Mouse (Mus musculus) mammary gland, adult 2 months (tissue): ENCODE results near the gene Olfr319. TPM values are rescaled to one million over a fixed set of nuclear protein-coding genes. Genes with fewer than 3 reads are reported as not detected.

Experiments used
- polyA plus RNA-seq: library from polyadenylated mRNA; depleted of rRNA; stranded (reverse); fragments of >200 nt; gene quantifications from 2 replicates; pipeline ENCODE4 v1.2.3, GENCODE M21; 2012; ENCODE audit warnings: low replicate concordance; rRNA removed

Olfr319 gene
- polyA plus RNA-seq = not detected in 2 replicates

GRCm38 (mm10) chr11:58698862-58699261 lies at the start of gene Olfr319:
Gene Olfr319, plus strand, starts transcription at chr11:58699162.

GRCm38 (mm10) chr11:58658596-58658995 lies 40.4 kb upstream of the Olfr319 start, which contains the start of gene Olfr322:
Gene Olfr322, plus strand, starts transcription at chr11:58658782.

GRCm38 (mm10) chr11:58680799-58681198 lies 18.2 kb upstream of the Olfr319 start, which contains the start of gene Olfr320:
Gene Olfr320, plus strand, starts transcription at chr11:58681099.

GRCm38 (mm10) chr11:58723914-58724313 lies 25.0 kb downstream of the Olfr319 start, which contains the start of gene Olfr318:
Gene Olfr318, minus strand, starts transcription at chr11:58724014.

DNA sequence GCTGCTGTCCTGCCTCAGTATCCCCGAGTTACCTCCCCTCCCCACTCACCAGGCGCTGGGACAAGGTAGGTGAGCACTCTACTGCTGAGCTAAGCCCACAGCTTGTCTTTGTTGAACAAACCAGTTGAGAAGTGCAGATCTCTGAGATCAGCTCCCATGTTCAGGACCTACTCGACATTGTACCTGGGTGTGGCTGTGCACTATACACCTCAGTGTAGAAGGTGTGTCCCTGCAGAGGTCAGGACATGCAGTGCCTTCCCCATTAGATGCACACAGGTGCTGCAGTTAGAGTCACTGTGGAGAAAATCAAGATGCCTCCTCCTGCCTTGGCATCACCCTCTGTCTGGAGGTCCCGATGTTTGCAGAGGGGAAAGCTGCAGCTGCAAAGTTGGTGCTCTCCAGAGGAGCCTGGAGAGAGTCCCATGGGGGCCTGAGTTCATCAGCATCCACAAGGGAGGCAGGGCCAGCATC lies 39.9 kb downstream of the Olfr319 start, which contains the start of gene Olfr317:
TSS of gene Olfr317 (minus strand) at position 421 of the 471 bp plus-strand sequence.

GRCm38 (mm10) chr11:58752434-58752833 lies 53.5 kb downstream of the Olfr319 start, which contains the start of gene Olfr316:
Gene Olfr316, plus strand, starts transcription at chr11:58752734.

Other genes with a start within 250 kb of the Olfr319 start
- gene Lypd9, start 246.2 kb upstream of the Olfr319 start, polyA plus RNA-seq = not detected in 2 replicates
- not detected in 2 replicates for gene Olfr30, start 236.9 kb upstream of the Olfr319 start, polyA plus RNA-seq
- gene Olfr332, start 206.6 kb upstream of the Olfr319 start, polyA plus RNA-seq = not detected in 2 replicates
- not detected in 2 replicates for gene Olfr331, start 196.6 kb upstream of the Olfr319 start, polyA plus RNA-seq
- gene Olfr330, start 164.3 kb upstream of the Olfr319 start, polyA plus RNA-seq = 0.12 TPM in 1 of 2 replicates, not detected in the other
- gene Olfr329-ps, start 152.7 kb upstream of the Olfr319 start, polyA plus RNA-seq = 0.11 TPM in 1 of 2 replicates, not detected in the other
- gene Olfr328, start 143.5 kb upstream of the Olfr319 start, polyA plus RNA-seq = 0.04 TPM in 1 of 2 replicates, not detected in the other
- gene Olfr224, start 128.6 kb upstream of the Olfr319 start, polyA plus RNA-seq = 0.13 TPM in 1 of 2 replicates, not detected in the other
- gene Olfr325, start 121.4 kb upstream of the Olfr319 start, polyA plus RNA-seq = not detected in 2 replicates
- gene Olfr324, start 104.0 kb upstream of the Olfr319 start, polyA plus RNA-seq = not detected in 2 replicates
- 0.82 and 1.9 TPM in 2 replicates for gene 2210407C18Rik, start 83.1 kb upstream of the Olfr319 start, polyA plus RNA-seq
- 0.92 TPM in 1 of 2 replicates, not detected in the other for gene Olfr323, start 68.7 kb upstream of the Olfr319 start, polyA plus RNA-seq
- gene Trim58, start 58.7 kb upstream of the Olfr319 start, polyA plus RNA-seq = 0.11 TPM in 1 of 2 replicates, not detected in the other
- gene Olfr322, start 40.4 kb upstream of the Olfr319 start, polyA plus RNA-seq = not detected in 2 replicates
- not detected in 2 replicates for gene Olfr320, start 18.1 kb upstream of the Olfr319 start, polyA plus RNA-seq
- gene Olfr318, start 24.9 kb downstream of the Olfr319 start, polyA plus RNA-seq = not detected in 2 replicates
- not detected in 2 replicates for gene Olfr317, start 40.0 kb downstream of the Olfr319 start, polyA plus RNA-seq
- not detected in 2 replicates for gene Olfr316, start 53.6 kb downstream of the Olfr319 start, polyA plus RNA-seq
- gene Olfr315, start 74.0 kb downstream of the Olfr319 start, polyA plus RNA-seq = not detected in 2 replicates
- not detected in 2 replicates for gene Olfr314, start 83.8 kb downstream of the Olfr319 start, polyA plus RNA-seq
- 0.62 TPM in 1 of 2 replicates, not detected in the other for gene Fam183b, start 102.8 kb downstream of the Olfr319 start, polyA plus RNA-seq
- not detected in 2 replicates for gene Olfr313, start 115.8 kb downstream of the Olfr319 start, polyA plus RNA-seq
- gene Olfr312, start 130.1 kb downstream of the Olfr319 start, polyA plus RNA-seq = not detected in 2 replicates
- gene Olfr311, start 140.1 kb downstream of the Olfr319 start, polyA plus RNA-seq = not detected in 2 replicates
- gene Gm12258, start 148.0 kb downstream of the Olfr319 start, polyA plus RNA-seq = 2.2 and 4.6 TPM in 2 replicates
- gene 2810021J22Rik, start 168.1 kb downstream of the Olfr319 start, polyA plus RNA-seq = 2.4 and 5.2 TPM in 2 replicates
- 0.98 and 1.5 TPM in 2 replicates for gene Zfp39, start 205.1 kb downstream of the Olfr319 start, polyA plus RNA-seq
- gene Btnl10, start 218.7 kb downstream of the Olfr319 start, polyA plus RNA-seq = not detected in 2 replicates
- 207 and 342 TPM in 2 replicates for gene Rnf187, start 239.8 kb downstream of the Olfr319 start, polyA plus RNA-seq
- gene Hist3h2ba, start 249.8 kb downstream of the Olfr319 start, polyA plus RNA-seq = 2.9 and 6.0 TPM in 2 replicates